Mouse (Mus musculus) erythroblast, embryonic 14.5 days (primary cell): ENCODE results near the gene Thap7.

ENCODE experiments used
- GATA1 ChIP-seq: IDR thresholded peaks from 2 replicates; pipeline ENCODE4 v1.6.1; 2012; ENCODE audit warnings: low read length, inconsistent platforms, mixed read lengths
- TAL1 ChIP-seq: IDR thresholded peaks from 3 replicates; pipeline ENCODE4 v1.6.1; 2012; ENCODE audit warnings: low read length, inconsistent platforms, mixed read lengths

DNA sequence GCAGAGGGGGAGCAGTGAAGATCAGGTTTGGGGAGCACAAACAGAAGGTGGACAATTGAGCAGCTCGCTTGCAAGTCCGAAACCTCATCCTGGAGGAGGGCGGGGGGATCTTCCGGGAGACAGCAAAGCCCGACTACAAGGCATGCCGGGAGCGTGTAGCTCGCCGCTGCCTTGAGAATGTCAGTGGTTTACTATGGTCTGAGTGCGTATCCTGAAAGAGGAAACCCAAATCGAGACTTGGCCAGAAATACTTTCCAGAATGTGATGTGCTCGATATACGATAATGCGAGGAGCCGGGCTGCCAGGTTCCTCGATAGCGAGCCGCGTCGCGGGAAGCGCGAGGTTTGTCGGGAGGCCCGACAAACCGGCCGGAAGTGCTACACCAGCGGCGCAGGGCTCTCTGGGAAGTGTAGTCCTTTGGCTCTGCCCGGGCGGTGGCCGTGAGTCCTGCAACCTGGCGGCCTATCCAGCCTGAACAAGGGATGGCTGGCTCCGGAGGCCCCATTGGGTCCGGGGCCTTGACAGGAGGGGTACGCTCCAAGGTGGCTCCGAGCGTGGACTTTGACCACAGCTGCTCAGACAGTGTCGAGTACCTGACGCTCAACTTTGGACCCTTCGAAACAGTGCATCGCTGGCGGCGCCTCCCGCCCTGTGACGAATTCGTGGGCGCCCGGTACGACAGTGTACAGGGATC, 22.2 kb downstream of the Thap7 start, which contains the start of gene Lztr1:
- TF ChIP-seq GATA1 (no peak), TAL1 (no peak)
